Mouse (Mus musculus) liver, postnatal 0 days (tissue): Measurements from ENCODE around the gene Sco1.

Experiments
- CTCF ChIP-seq: sonication (generic); IDR thresholded peaks from 2 replicates; pipeline ENCODE4 v1.5.1; 2016; ENCODE audit warnings: antibody characterized with exemption, low read depth
- EP300 ChIP-seq: IDR thresholded peaks from 2 replicates; pipeline ENCODE4 v1.6.1; 2016; ENCODE audit warnings: antibody characterized with exemption, low read depth, mild to moderate bottlenecking

DNA sequence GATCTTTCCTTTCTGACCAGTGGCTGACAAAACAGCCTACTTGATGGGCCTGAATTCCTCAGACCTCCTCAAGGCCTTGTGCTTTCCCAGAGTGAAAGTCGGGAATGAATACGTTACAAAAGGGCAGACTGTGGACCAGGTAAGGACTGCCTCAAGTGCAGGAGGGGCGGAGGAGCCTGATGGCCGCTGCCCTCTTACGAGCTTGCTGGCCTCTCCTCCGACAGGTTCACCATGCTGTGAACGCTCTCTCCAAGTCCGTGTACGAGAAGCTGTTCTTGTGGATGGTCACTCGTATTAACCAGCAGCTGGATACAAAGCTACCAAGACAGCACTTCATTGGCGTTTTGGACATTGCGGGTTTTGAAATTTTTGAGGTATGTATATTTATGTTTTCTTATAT, 34.8 kb downstream of the Sco1 start:
- TF ChIP-seq CTCF (no peak), EP300 (no peak)
